Mouse (Mus musculus): ENCODE measurements around the gene Gm10837.

Gene Gm10837

GRCm38 (mm10) chr14:122479461-122480109, 10.8 kb upstream of the Gm10837 start:
- peak; percentile 44 for DNase-seq (ENCODE audit: low spot score)

GRCm38 (mm10) chr14:122480355-122480754, 10.0 kb upstream of the Gm10837 start:
- peak; percentile 54 for DNase-seq (ENCODE audit: low spot score)

GRCm38 (mm10) chr14:122481181-122481580, 9.2 kb upstream of the Gm10837 start:
- DNase-seq (ENCODE audit: low spot score), result peak; percentile 57

- DNase-seq (ENCODE audit: low spot score), result peak; percentile 76
These were observed 8.0 kb upstream of the Gm10837 start for GRCm38 (mm10) chr14:122482081-122483023.

GRCm38 (mm10) chr14:122483024-122483385, 7.4 kb upstream of the Gm10837 start:
- DNase-seq (ENCODE audit: low spot score), result no peak

- peak; percentile 31 for DNase-seq (ENCODE audit: low spot score)
These were observed 6.6 kb upstream of the Gm10837 start for GRCm38 (mm10) chr14:122483556-122484421.

- DNase-seq (ENCODE audit: low spot score), result no peak
These were observed 5.9 kb upstream of the Gm10837 start for GRCm38 (mm10) chr14:122484458-122484843.

- DNase-seq (ENCODE audit: low spot score), result peak; percentile 65
These were observed 5.4 kb upstream of the Gm10837 start for GRCm38 (mm10) chr14:122484844-122485551.

GRCm38 (mm10) chr14:122485635-122486181, 4.7 kb upstream of the Gm10837 start:
- DNase-seq (ENCODE audit: low spot score), result peak; percentile 57

GRCm38 (mm10) chr14:122486611-122487010, 3.8 kb upstream of the Gm10837 start:
- no peak for DNase-seq (ENCODE audit: low spot score)

- peak; percentile 43 for DNase-seq (ENCODE audit: low spot score)
These were observed 3.0 kb upstream of the Gm10837 start for GRCm38 (mm10) chr14:122487366-122487765.

GRCm38 (mm10) chr14:122489041-122489440, 1.3 kb upstream of the Gm10837 start:
- peak; percentile 55 for DNase-seq (ENCODE audit: low spot score)

- DNase-seq (ENCODE audit: low spot score), result peak; percentile 67
These were observed 536 bp upstream of the Gm10837 start for GRCm38 (mm10) chr14:122489686-122490414.

- peak; percentile 28 for DNase-seq (ENCODE audit: low spot score)
These were observed 1.1 kb downstream of the Gm10837 start for GRCm38 (mm10) chr14:122491521-122491920.

- no peak for DNase-seq (ENCODE audit: low spot score)
These were observed 1.6 kb downstream of the Gm10837 start for GRCm38 (mm10) chr14:122492015-122492414.

GRCm38 (mm10) chr14:122509058-122509457, 18.7 kb downstream of the Gm10837 start:
- peak; percentile 39 for DNase-seq (ENCODE audit: low spot score)

GRCm38 (mm10) chr14:122511519-122511918, 21.1 kb downstream of the Gm10837 start:
- DNase-seq (ENCODE audit: low spot score), result no peak

GRCm38 (mm10) chr14:122513511-122514036, 23.2 kb downstream of the Gm10837 start:
- no peak for DNase-seq (ENCODE audit: low spot score)

GRCm38 (mm10) chr14:122528475-122528874, 38.1 kb downstream of the Gm10837 start:
- DNase-seq (ENCODE audit: low spot score), result no peak

Measured in retina, embryonic 14.5 days (tissue).